Mouse (Mus musculus): Measurements from ENCODE around the gene Gm10837. TPM values are rescaled to one million over a fixed set of nuclear protein-coding genes. Genes with fewer than 3 reads are reported as not detected.
A peak's percentile ranks its signal among the peaks of the same experiment; 100 is the strongest.

Gm10837 gene
- polyA plus RNA-seq, 1 experiment from 2014 or later = 0.19 TPM

DNA sequence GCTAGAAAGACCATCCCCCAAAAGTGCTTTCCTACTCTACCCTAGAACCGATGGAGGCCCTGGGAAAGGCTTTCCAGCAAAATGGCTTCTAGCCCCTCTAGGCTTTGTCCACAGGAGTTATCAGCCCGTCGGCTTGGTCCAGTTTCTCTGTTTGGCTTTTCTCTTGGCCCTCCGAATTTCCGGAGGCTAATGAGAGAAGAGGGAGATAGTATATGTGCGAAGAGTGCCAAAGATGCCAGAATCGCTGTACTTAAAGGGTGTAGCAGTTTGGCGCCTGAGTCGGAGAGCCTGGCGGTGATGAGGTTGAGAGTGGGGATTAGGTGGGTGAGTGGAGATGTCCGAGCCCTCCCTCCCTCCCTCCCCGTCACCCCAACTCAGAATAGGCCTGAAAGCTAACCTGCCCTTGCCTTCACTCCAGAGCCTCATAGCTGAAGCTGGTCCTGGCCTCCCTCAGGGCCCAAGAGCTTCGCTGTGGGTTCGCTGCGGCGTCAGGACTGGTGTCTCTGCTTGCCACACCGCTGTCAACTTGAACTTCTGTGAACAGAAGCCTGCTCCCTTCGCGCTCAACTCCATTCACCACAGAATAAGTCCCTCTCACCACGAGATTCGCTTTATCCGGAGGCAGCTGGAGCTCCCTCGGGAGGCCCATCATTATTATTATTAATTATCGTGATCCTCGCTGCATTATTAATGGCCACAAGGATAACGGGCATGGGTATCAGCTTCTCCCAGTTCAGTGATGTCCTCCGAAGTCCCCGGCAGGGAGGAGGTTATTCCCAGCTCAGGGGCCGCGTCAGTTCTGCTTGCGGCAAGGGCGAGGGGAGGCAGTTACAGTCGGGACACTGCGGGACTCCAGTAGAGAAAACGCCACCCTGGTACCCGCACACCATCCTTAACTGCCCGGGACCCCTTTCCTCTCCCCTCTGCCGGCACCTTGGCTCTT is 8.0 kb upstream of the Gm10837 start:
- H3K4me3 ChIP-seq (ENCODE audit: low read depth, low read length) = peak overlapping the region; percentile 25
- H3K36me3 ChIP-seq (ENCODE audit: control insufficient read depth, insufficient read depth, low read length) = no peaks in the 10 kb centered on the region
- no peaks in the 10 kb centered on the region for H3K9me3 ChIP-seq (replicated peaks; ENCODE audit: control insufficient read depth, low read length, poor library complexity, severe bottlenecking)
- peak overlapping the region; percentile 56 for H3K4me2 ChIP-seq (ENCODE audit: low read length)
- peaks cover 44% of the 10 kb centered on the region for H3K27me3 ChIP-seq (ENCODE audit: control insufficient read depth, insufficient read depth, low read depth, low read length)
- 2% methylated on average over 38 of the region's 38 CpGs for WGBS
- peak overlapping the region; percentile 75 for H3K27ac ChIP-seq (ENCODE audit: low read length)
- ATAC-seq = 0 out of 2 replicates have a peak, but pooled peaks have one; percentile 8
- H3K4me1 ChIP-seq (ENCODE audit: control insufficient read depth, insufficient read depth, low read length) = peaks cover 2% of the 10 kb centered on the region; the same call in 1 of the 2 replicates
- H3K9ac ChIP-seq (ENCODE audit: low read depth, low read length) = peak overlapping the region; percentile 62

- Histone ChIP-seq H3K9ac (ENCODE audit: low read depth, low read length) (peak overlapping the region; percentile 62; the same call in 1 of the 2 replicates), H3K27me3 (ENCODE audit: control insufficient read depth, insufficient read depth, low read depth, low read length) (peaks cover 47% of the 10 kb centered on the region), H3K27ac (ENCODE audit: low read length) (peak overlapping the region; percentile 75), H3K4me3 (ENCODE audit: low read depth, low read length) (peak overlapping the region; percentile 25; the same call in 1 of the 2 replicates), H3K4me1 (ENCODE audit: control insufficient read depth, insufficient read depth, low read length) (peaks cover 2% of the 10 kb centered on the region; the same call in 1 of the 2 replicates), H3K36me3 (ENCODE audit: control insufficient read depth, insufficient read depth, low read length) (no peaks in the 10 kb centered on the region), H3K4me2 (ENCODE audit: low read length) (peak overlapping the region; percentile 56), H3K9me3 (replicated peaks; ENCODE audit: control insufficient read depth, low read length, poor library complexity, severe bottlenecking) (no peaks in the 10 kb centered on the region)
- ATAC-seq = no peak
- 7% methylated on average over 5 of the region's 5 CpGs for WGBS
Observed at GRCm38 (mm10) chr14:122483024-122483385, 7.4 kb upstream of the Gm10837 start.

DNA sequence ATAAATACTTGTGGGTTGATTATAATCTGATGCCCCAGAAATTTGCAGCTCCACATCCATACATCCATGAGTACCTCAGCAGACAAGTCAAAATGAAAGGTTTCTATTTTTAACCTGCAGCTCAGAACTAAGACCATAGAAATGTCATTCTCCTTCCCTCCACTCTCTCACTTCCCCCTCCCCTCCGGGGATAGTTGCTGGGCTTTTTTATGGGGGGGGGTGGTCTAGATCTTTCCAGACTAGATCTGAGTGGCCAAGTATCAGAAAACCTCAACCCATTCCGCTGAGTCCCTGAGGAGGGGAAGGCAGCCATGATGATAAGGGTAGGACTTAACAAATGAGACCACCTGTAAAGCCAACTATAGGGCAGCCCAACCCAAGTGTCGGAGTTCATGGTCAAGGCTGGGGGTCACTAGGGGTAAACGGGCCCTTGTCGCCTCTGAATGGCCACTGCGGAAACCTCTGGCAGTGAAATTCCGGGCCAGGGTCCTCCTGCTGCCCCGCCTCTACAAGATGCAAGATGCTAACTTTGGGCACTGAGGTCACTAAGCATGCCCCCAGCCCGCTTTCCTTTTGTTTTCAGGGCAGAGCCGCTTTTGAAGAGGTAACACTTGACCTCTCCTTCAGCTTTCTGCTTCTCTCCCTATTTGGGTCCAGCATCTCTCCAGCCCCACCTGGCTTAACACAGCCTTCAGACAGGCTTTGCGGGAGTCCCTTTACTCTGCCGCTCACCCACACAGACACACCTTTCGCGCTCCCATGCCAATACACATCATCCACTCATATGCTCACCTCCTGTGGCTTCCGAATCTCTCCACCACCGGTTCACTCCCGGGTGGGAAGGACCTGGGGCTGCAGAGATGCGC is 6.6 kb upstream of the Gm10837 start:
- peak overlapping the region; percentile 56 for H3K4me2 ChIP-seq (ENCODE audit: low read length)
- WGBS = 16% methylated on average over 18 of the region's 18 CpGs
- ATAC-seq = no peak
- H3K36me3 ChIP-seq (ENCODE audit: control insufficient read depth, insufficient read depth, low read length) = no peaks in the 10 kb centered on the region
- peak overlapping the region; percentile 13; the same call in 1 of the 2 replicates for H3K9ac ChIP-seq (ENCODE audit: low read depth, low read length)
- peaks cover 2% of the 10 kb centered on the region; the same call in 1 of the 2 replicates for H3K4me1 ChIP-seq (ENCODE audit: control insufficient read depth, insufficient read depth, low read length)
- peak overlapping the region; percentile 18; the same call in 1 of the 2 replicates for H3K4me3 ChIP-seq (ENCODE audit: low read depth, low read length)
- H3K9me3 ChIP-seq (replicated peaks; ENCODE audit: control insufficient read depth, low read length, poor library complexity, severe bottlenecking) = no peaks in the 10 kb centered on the region
- peak overlapping the region; percentile 66 for H3K27ac ChIP-seq (ENCODE audit: low read length)
- peaks cover 44% of the 10 kb centered on the region for H3K27me3 ChIP-seq (ENCODE audit: control insufficient read depth, insufficient read depth, low read depth, low read length)

- Histone ChIP-seq H3K36me3 (ENCODE audit: control insufficient read depth, insufficient read depth, low read length) (no peaks in the 10 kb centered on the region), H3K4me1 (ENCODE audit: control insufficient read depth, insufficient read depth, low read length) (peaks cover 2% of the 10 kb centered on the region; the same call in 1 of the 2 replicates), H3K4me3 (ENCODE audit: low read depth, low read length) (peak overlapping the region; percentile 18; the same call in 1 of the 2 replicates), H3K27me3 (ENCODE audit: control insufficient read depth, insufficient read depth, low read depth, low read length) (peaks cover 44% of the 10 kb centered on the region), H3K4me2 (ENCODE audit: low read length) (peak overlapping the region; percentile 56), H3K27ac (ENCODE audit: low read length) (peak overlapping the region; percentile 66), H3K9me3 (replicated peaks; ENCODE audit: control insufficient read depth, low read length, poor library complexity, severe bottlenecking) (no peaks in the 10 kb centered on the region), H3K9ac (ENCODE audit: low read depth, low read length) (peak overlapping the region; percentile 26; the same call in 1 of the 2 replicates)
- WGBS = 12% methylated on average over 4 of the region's 4 CpGs
- no peak for ATAC-seq
Observed at GRCm38 (mm10) chr14:122484458-122484843, 5.9 kb upstream of the Gm10837 start.

- peak overlapping the region; percentile 56 for H3K4me2 ChIP-seq (ENCODE audit: low read length)
- peaks cover 2% of the 10 kb centered on the region; the same call in 1 of the 2 replicates for H3K4me1 ChIP-seq (ENCODE audit: control insufficient read depth, insufficient read depth, low read length)
- peak overlapping the region; percentile 66 for H3K27ac ChIP-seq (ENCODE audit: low read length)
- H3K9me3 ChIP-seq (replicated peaks; ENCODE audit: control insufficient read depth, low read length, poor library complexity, severe bottlenecking) = no peaks in the 10 kb centered on the region
- no peaks in the 10 kb centered on the region for H3K36me3 ChIP-seq (ENCODE audit: control insufficient read depth, insufficient read depth, low read length)
- 0 out of 2 replicates have a peak overlapping the region, but pooled peaks have one; percentile 26 for H3K9ac ChIP-seq (ENCODE audit: low read depth, low read length)
- ATAC-seq = peak; percentile 23; the same call in 1 of the 2 replicates
- WGBS = 4% methylated on average over 24 of the region's 24 CpGs
- H3K27me3 ChIP-seq (ENCODE audit: control insufficient read depth, insufficient read depth, low read depth, low read length) = peaks cover 44% of the 10 kb centered on the region
- H3K4me3 ChIP-seq (ENCODE audit: low read depth, low read length) = peak overlapping the region; percentile 7; the same call in 1 of the 2 replicates
Observed at GRCm38 (mm10) chr14:122484844-122485551, 5.4 kb upstream of the Gm10837 start.

DNA sequence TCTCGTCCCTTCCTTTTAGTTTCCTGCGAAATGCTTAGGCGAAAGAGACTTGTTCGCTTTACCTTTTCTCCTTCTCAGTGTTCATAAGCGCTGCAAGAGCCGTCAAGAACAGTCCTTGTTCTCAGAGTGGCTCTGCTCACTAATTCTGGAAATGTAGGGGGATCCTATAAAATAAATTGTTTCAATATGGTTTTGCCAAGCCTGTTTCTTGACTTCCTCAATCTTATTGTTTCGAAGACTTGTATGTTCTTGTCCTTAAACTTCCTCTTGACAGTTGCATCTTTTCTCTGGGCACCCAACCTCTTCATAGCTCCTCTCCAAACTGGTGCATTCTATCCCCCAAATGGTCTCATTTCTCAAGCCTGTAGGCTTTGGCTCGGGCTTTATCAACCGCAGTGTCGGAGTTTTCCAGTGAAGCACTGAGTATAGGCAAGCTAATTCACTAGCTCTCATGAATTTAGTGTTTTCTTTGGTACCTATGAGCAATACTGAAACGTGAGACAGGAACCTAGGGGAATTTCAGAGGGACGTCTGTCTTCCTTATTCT is 4.7 kb upstream of the Gm10837 start:
- Histone ChIP-seq H3K4me1 (ENCODE audit: control insufficient read depth, insufficient read depth, low read length) (peaks cover 2% of the 10 kb centered on the region; the same call in 1 of the 2 replicates), H3K4me3 (ENCODE audit: low read depth, low read length) (no peak overlapping the region; the same call in 1 of the 2 replicates), H3K27me3 (ENCODE audit: control insufficient read depth, insufficient read depth, low read depth, low read length) (peaks cover 40% of the 10 kb centered on the region), H3K27ac (ENCODE audit: low read length) (peak overlapping the region; percentile 54), H3K9ac (ENCODE audit: low read depth, low read length) (no peak overlapping the region), H3K4me2 (ENCODE audit: low read length) (peak overlapping the region; percentile 56), H3K36me3 (ENCODE audit: control insufficient read depth, insufficient read depth, low read length) (no peaks in the 10 kb centered on the region), H3K9me3 (replicated peaks; ENCODE audit: control insufficient read depth, low read length, poor library complexity, severe bottlenecking) (no peaks in the 10 kb centered on the region)
- WGBS = 10% methylated on average over 12 of the region's 12 CpGs
- no peak for ATAC-seq

- no peak overlapping the region for H3K27ac ChIP-seq (ENCODE audit: low read length)
- peaks cover 43% of the 10 kb centered on the region for H3K27me3 ChIP-seq (ENCODE audit: control insufficient read depth, insufficient read depth, low read depth, low read length)
- WGBS = 31% methylated on average over 1 of the region's 1 CpGs
- H3K9ac ChIP-seq (ENCODE audit: low read depth, low read length) = no peak overlapping the region
- H3K36me3 ChIP-seq (ENCODE audit: control insufficient read depth, insufficient read depth, low read length) = no peaks in the 10 kb centered on the region
- H3K4me2 ChIP-seq (ENCODE audit: low read length) = no peak overlapping the region
- no peak for ATAC-seq
- no peaks in the 10 kb centered on the region for H3K9me3 ChIP-seq (replicated peaks; ENCODE audit: control insufficient read depth, low read length, poor library complexity, severe bottlenecking)
- no peak overlapping the region for H3K4me3 ChIP-seq (ENCODE audit: low read depth, low read length)
- peaks cover 2% of the 10 kb centered on the region; the same call in 1 of the 2 replicates for H3K4me1 ChIP-seq (ENCODE audit: control insufficient read depth, insufficient read depth, low read length)
Observed at GRCm38 (mm10) chr14:122486611-122487010, 3.8 kb upstream of the Gm10837 start.

- no peak overlapping the region for H3K4me3 ChIP-seq (ENCODE audit: low read depth, low read length)
- H3K27me3 ChIP-seq (ENCODE audit: control insufficient read depth, insufficient read depth, low read depth, low read length) = peaks cover 41% of the 10 kb centered on the region
- H3K4me1 ChIP-seq (ENCODE audit: control insufficient read depth, insufficient read depth, low read length) = peaks cover 2% of the 10 kb centered on the region; the same call in 1 of the 2 replicates
- H3K4me2 ChIP-seq (ENCODE audit: low read length) = no peak overlapping the region
- no peaks in the 10 kb centered on the region for H3K9me3 ChIP-seq (replicated peaks; ENCODE audit: control insufficient read depth, low read length, poor library complexity, severe bottlenecking)
- ATAC-seq = no peak
- no peak overlapping the region for H3K9ac ChIP-seq (ENCODE audit: low read depth, low read length)
- H3K27ac ChIP-seq (ENCODE audit: low read length) = peak overlapping the region; percentile 54; the same call in 1 of the 2 replicates
- WGBS = 8% methylated on average over 5 of the region's 5 CpGs
- H3K36me3 ChIP-seq (ENCODE audit: control insufficient read depth, insufficient read depth, low read length) = no peaks in the 10 kb centered on the region
Observed at GRCm38 (mm10) chr14:122487366-122487765, 3.0 kb upstream of the Gm10837 start.

Data from midbrain, embryonic 16.5 days (tissue).